Mouse (Mus musculus): Measurements from ENCODE around the gene Btbd19.

Gene Btbd19

GRCm38 (mm10) chr4:117113237-117113636, 12.3 kb downstream of the Btbd19 start:
- DNase-seq (ENCODE audit: low spot score): no peak

GRCm38 (mm10) chr4:117110985-117111384, 14.5 kb downstream of the Btbd19 start:
- DNase-seq (ENCODE audit: low spot score): no peak

DNA sequence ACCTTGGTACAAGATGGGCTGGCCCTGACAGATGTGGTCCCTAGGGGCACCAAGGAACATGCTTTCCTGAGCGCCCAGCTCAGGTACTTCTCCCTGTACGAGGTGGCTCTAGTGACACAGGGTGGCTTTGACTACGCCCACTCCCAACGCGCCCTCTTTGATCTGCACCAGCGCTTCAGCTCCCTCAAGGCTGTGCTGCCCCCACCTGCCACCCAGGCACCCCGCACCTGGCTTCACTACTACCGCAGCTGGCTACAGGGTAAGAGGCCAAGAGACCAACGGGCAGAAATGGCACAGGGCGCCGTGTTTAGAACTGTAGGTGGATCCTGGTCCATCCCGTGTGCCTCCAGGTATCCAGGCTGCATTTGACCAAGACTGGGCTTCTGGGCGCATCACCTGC, 15.3 kb downstream of the Btbd19 start:
- no peak for DNase-seq (ENCODE audit: low spot score)

DNA sequence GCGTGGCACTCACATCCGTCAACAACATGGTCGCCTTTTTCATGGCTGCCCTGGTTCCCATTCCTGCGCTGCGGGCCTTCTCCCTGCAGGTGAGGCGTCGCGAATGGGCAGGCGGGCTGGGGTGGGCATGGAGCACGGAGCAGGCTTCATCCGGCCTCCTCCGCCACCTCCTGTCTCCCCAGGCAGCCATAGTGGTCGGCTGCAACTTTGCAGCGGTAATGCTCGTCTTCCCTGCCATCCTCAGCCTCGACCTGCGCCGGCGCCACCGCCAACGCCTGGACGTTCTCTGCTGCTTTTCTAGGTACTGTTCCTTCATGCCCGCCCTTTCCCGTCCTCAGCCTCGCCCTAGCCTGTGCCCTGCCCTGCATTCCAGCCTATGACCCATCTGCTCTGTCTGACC, 16.2 kb downstream of the Btbd19 start:
- DNase-seq (ENCODE audit: low spot score): no peak

GRCm38 (mm10) chr4:117108524-117108849, 17.0 kb downstream of the Btbd19 start:
- DNase-seq (ENCODE audit: low spot score): no peak

GRCm38 (mm10) chr4:117107813-117108523, 17.6 kb downstream of the Btbd19 start:
- no peak for DNase-seq (ENCODE audit: low spot score)

DNA sequence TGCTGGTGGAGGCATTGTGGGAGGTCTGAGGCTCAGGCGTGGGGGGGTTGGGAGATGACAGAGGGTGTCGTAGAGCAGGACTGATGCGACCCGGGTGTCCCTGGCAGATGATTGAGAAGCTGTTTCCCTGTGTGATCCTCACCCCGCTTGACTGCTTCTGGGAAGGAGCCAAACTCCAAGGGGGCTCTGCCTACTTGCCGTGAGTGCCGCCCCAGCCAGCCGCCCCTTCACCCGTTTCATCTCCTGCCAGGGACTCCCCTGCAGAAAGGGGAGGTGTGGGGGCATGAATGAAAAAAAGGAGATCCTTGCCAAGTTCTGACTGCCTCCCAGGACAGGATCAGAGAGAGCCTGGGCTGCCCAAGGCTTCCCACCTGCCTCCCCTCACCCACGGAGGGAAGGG, 20.4 kb downstream of the Btbd19 start:
- no peak for DNase-seq (ENCODE audit: low spot score)

GRCm38 (mm10) chr4:117104672-117105071, 20.9 kb downstream of the Btbd19 start:
- DNase-seq (ENCODE audit: low spot score): no peak

- no peak for DNase-seq (ENCODE audit: low spot score)
These were observed 24.3 kb downstream of the Btbd19 start for GRCm38 (mm10) chr4:117101218-117101617.

DNA sequence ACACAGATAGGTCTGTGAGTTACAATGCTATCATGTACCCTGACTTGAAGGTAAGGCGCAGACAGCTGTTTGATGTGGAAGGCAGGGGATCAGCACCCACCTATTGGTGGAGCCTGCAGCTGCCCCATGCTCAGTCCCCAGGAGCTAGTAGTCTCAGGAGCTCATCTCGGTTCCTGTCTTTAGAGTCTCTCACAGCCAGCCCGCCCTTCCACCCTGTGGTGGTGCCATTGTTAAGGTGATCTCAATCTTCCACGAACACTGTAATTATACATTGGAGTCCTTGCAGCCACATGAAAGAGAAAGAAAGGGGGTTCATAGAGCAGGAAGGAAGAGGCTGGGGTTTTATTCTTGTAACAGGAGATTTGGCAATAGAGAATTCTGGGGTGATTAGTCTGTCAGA, 25.5 kb downstream of the Btbd19 start:
- no peak for DNase-seq (ENCODE audit: low spot score)

DNA sequence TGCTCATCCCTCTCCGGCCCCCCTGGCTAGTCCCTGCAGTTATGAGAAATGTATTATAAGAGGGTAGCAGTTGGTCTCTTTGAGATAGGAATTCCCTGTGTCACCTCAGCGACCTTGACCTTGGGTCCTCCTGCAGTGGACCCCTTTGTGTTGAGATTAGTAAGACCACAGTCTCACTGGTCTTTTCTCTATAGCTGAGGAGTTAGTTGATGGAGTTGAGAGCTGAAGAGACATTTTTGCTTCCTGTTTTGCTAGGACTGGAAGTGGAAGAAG, 26.8 kb downstream of the Btbd19 start:
- DNase-seq (ENCODE audit: low spot score): no peak

DNA sequence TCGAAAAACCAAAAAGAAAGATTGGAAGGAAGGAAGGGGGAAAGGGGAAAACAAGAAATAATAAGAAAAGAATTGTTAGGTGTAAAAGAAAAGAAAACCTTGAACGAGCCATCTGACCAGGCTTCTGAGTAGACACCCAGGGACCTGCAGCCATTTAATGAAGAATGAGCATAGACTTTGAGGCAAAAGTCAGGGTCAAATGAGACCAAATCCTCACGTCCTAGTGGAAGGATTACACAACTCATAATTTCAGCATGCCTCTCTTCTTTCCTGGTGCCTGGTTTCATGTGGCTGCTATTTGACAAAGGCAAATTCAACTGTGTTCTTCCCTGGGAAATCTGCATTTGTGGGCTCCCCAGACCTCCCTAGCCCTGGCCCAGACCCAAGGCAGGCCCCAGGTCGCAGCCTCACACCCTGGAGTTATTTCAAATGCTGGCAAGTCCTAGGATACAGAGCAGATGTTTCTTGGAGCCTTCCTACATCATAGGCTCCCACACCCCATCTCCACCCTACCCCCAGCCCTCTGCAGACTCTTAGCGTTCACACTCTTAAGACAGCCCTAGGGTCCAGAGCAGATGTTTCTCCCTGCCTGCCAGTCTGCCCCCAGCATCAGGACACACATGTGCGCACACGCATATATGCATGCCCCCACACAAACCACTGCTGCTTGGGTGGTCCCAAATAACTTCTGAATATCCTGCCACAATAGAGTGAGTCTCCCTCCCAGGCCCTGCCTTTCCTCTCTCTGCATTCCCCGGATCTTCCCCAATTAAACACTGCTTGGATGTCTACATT, 27.4 kb downstream of the Btbd19 start:
- DNase-seq (ENCODE audit: low spot score): no peak

DNA sequence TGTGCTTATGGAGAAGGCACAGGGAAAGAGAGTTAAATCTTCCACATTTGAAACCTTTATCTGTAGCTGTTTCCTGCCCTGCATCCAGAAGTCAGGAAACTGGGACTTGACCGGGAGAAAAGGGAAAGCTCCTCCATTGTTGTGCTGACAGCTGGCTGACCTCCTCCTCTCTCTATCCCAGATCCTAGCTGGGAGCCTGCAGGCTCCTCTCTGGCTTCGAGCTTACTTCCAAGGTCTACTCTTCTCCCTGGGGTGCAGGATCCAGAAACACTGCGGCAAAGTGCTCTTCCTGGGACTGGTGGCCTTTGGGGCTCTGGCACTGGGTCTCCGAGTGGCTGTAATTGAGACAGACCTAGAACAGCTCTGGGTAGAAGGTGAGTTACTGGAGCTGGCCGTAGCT, 28.9 kb downstream of the Btbd19 start:
- DNase-seq (ENCODE audit: low spot score): no peak

DNA sequence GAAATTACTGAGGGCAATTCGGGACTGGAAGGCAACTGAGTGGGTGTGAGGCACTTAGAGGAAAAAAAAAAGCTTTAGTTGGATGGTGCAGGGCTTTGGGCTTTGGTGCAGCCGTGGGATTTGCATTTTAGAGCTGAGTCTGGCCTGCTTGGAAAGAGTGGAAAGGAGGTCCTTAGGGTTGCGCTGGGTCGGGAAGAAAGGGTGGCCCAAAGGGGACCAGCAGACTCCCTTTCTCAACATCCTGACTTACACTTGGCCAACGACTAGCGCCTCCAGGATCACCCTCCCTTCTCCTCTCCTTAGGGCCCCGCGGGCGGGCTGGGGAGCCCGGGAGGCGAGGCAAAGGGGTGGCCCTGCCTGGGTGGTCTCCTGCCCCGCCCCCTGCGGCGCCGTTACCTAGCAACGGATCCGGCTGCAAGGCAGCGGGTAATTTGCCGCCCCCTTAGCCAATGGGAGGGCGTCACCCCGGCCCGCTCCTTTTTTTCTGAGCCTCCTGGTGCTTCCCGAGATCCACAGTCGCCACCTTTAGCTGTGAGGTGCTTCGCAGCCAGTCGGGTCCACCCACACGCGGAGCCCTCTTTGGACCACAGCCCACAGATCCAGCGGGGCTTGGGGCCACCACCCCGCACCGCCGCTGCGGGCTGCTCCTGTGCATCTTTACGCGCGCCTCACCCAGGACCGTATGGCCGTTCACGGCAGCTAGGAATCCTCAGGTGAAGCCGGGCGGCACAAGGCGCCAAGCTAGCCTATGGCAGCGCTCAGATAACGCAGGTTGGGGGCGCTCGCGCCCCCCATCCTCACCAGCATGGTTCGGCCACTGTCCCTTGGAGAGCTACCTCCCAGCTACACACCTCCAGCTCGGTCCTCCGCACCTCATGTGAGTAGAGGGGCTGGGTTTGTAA, 29.7 kb downstream of the Btbd19 start, which contains the start of gene Ptch2:
Gene Ptch2, plus strand, starts transcription at position 525 of the 902 bp plus-strand sequence.
- peak; percentile 47 for DNase-seq (ENCODE audit: low spot score)

DNA sequence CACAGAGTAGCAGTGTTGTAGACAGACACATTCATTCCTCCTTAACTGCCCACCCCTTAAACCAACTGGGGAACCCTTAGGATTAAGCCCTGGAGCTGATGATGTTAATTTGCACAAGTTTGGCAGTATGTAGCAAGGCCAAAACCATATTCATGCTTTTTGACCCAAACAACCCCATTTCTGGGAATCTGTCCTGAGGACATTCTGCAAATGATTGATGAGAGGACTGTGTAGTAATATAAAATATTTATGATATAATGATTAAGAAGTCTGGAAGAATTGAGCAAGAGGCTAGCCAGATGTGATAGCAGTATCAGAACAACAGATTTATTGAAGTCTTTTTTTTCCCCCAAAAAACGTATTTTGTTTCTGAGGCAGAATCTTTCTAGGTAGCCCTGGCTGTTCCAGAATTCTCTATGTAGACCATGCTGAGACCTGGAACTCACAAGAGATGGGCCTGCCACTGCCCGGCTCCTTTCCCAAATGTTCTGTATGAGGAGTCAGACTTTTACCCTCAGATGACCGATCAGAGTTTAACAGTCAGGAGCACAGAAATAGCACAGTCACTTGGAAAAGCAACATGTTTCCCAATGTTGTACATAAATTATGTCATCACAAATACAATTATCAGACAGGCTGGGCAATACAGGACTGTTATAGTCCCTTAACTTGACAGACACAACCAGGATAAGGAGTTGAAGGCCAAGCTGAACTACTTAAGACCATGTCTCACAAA, 30.7 kb downstream of the Btbd19 start:
- DNase-seq (ENCODE audit: low spot score): no peak

GRCm38 (mm10) chr4:117090586-117090985, 34.9 kb downstream of the Btbd19 start:
- DNase-seq (ENCODE audit: low spot score): no peak

DNA sequence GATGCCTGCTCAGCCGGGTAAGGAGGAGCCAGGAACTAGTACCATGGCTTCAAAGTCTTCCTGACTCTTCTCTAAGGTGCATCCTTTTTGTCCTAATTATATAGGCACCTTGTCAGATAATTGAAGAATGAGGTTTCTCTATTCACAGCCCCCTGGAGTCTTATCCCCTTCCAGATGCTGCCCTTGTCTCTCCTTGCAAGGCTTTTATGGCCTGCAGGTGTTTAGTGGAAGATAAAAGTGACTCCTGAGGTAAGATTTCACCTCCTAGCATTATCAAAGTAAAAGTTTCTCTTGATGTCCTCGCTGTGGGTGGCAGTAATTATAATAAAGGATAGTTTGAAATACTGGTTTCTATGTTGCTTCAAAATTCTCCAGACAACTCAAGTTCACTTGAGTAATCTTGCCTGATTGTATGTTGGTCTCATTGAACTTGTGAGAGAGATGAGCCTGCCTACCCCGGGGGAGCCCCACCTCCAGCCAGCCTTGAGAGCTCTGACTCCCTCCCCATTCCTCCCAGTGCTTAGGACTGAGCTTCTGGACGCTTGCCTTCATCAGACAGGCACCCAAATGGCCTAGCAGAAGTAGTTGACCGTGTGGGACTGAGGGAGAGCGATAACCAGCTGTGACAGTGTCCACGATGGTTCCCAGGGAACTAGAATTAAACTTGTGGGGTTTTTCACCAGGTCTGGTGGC, 37.4 kb downstream of the Btbd19 start:
- DNase-seq (ENCODE audit: low spot score): no peak

GRCm38 (mm10) chr4:117071183-117071582, 54.3 kb downstream of the Btbd19 start:
- DNase-seq (ENCODE audit: low spot score): no peak

DNA sequence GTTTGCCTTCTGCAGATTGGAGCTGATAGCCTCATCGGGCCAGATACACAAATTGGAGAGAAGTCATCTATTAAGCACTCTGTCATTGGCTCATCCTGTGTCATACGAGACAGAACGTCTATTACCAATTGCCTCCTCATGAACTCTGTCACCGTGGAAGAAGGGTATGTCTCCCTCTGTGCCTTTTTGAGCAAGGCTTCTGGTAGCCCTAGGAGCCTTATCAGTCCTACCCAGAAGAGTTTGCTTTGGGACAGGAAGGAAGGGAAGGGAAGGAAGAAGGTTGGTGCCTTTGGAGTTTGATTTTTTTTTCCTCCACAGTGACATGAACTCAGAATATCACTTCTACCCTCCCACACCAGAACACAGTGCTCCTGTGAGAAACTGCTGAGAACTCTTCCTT, 54.9 kb downstream of the Btbd19 start:
- DNase-seq (ENCODE audit: low spot score): no peak

- DNase-seq (ENCODE audit: low spot score): no peak
These were observed 55.9 kb downstream of the Btbd19 start for GRCm38 (mm10) chr4:117069647-117070046.
